Mouse (Mus musculus): ENCODE results near the gene Tmod4. TPM values are rescaled to one million over a fixed set of nuclear protein-coding genes. Genes with fewer than 3 reads are reported as not detected.
A peak's percentile ranks its signal among the peaks of the same experiment; 100 is the strongest.

Tmod4 gene
- polyA plus RNA-seq, 1 experiment from 2014 or later = 2.2 TPM

DNA sequence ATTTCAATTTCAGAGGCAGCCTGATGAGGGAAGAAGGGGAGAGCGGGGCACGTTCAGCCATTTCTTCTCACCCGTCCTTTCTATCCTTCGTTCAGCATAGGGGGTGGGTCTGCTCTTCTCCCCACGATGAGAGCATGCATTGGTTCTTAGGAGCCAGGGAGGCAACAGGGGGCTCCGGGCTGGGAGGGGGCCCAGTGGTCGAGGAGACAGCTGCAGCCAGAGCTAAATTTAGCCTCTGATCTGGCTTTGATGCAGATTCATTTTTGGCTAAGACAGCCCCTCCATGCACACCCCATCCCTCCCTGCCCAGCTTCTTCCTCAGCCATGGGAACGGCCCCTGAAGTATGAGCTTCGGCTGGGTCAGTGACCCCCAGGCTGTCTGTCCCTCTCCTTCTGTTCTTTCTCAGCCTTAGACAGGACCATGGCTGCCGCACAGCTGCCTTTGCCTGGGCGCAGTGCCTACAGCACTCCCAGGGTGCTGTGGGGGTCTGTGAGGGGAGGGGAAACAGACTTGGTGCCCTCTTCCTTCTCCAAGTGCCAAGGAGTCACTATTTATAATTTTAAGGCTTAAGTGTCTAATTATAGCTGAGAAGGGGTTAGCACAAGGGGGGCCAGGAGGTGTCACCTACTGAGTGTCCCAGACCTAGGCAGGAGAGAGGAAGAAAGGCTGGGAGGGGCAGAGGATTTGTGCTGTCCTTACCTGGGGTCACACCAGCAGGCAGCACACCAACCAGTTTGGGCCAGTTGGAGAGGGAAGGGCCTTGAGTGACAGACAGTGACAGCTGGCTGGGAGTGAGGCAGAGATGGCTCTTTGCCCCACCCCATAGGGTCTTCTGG is 39.4 kb downstream of the Tmod4 start:
- H3K9ac ChIP-seq (ENCODE audit: low read length) = no peak overlapping the region

GRCm38 (mm10) chr3:95164256-95164550 is 39.9 kb downstream of the Tmod4 start:
- H3K4me1 ChIP-seq (ENCODE audit: control insufficient read depth in 2 of 2, insufficient read depth in 2 of 2, low read length in 2 of 2) = peaks cover 20 to 39% of the 10 kb centered on the region in 2 experiments
- H3K4me2 ChIP-seq (ENCODE audit: low read length) = 0 out of 2 replicates have a peak overlapping the region, but pooled peaks have one; percentile 11
- no peak overlapping the region for H3K9ac ChIP-seq (ENCODE audit: low read length)
- no peak overlapping the region for H3K27ac ChIP-seq (replicated peaks in 1 of 2; ENCODE audit: control insufficient read depth in 1 of 2, insufficient read depth in 1 of 2, low read depth in 2 of 2, low read length in 2 of 2)
- ATAC-seq (ENCODE audit: insufficient number of reproducible peaks, insufficient read depth, low FRiP score, low read depth) = no peak
- WGBS = 78% methylated on average over 5 of the region's 5 CpGs
- peaks cover 10% of the 10 kb centered on the region; the same call in 1 of the 2 replicates for H3K36me3 ChIP-seq (ENCODE audit: control insufficient read depth, insufficient read depth, low read length)
- H3K9me3 ChIP-seq (ENCODE audit: control insufficient read depth, low read length) = no peaks in the 10 kb centered on the region
- H3K27me3 ChIP-seq (ENCODE audit: control insufficient read depth, insufficient read depth, low read length) = peaks cover 2% of the 10 kb centered on the region
- no peak overlapping the region for H3K4me3 ChIP-seq (ENCODE audit: control insufficient read depth in 1 of 2, insufficient read depth in 1 of 2, low read depth in 1 of 2, low read length in 2 of 2)

More for the DNA sequence above, 39.4 kb downstream of the Tmod4 start:
- peak overlapping the region; percentile 11; the same call in 1 of the 2 replicates for H3K4me2 ChIP-seq (ENCODE audit: low read length)
- WGBS = 46% methylated on average over 11 of the region's 11 CpGs
- H3K4me3 ChIP-seq (ENCODE audit: control insufficient read depth in 1 of 2, insufficient read depth in 1 of 2, low read depth in 1 of 2, low read length in 2 of 2) = no peak overlapping the region
- no peak overlapping the region for H3K27ac ChIP-seq (replicated peaks in 1 of 2; ENCODE audit: control insufficient read depth in 1 of 2, insufficient read depth in 1 of 2, low read depth in 2 of 2, low read length in 2 of 2)
- H3K36me3 ChIP-seq (ENCODE audit: control insufficient read depth, insufficient read depth, low read length) = peaks cover 7% of the 10 kb centered on the region; the same call in 1 of the 2 replicates
- ATAC-seq (ENCODE audit: insufficient number of reproducible peaks, insufficient read depth, low FRiP score, low read depth) = no peak
- peaks cover 20 to 39% of the 10 kb centered on the region in 2 experiments for H3K4me1 ChIP-seq (ENCODE audit: control insufficient read depth in 2 of 2, insufficient read depth in 2 of 2, low read length in 2 of 2)
- no peaks in the 10 kb centered on the region for H3K9me3 ChIP-seq (ENCODE audit: control insufficient read depth, low read length)
- no peaks in the 10 kb centered on the region; the same call in 1 of the 2 replicates for H3K27me3 ChIP-seq (ENCODE audit: control insufficient read depth, insufficient read depth, low read length)

GRCm38 (mm10) chr3:95164840-95165239 is 40.6 kb downstream of the Tmod4 start:
- Histone ChIP-seq H3K4me2 (ENCODE audit: low read length) (no peak overlapping the region), H3K4me3 (ENCODE audit: control insufficient read depth in 1 of 2, insufficient read depth in 1 of 2, low read depth in 1 of 2, low read length in 2 of 2) (no peak overlapping the region), H3K27me3 (ENCODE audit: control insufficient read depth, insufficient read depth, low read length) (peaks cover 8% of the 10 kb centered on the region), H3K4me1 (ENCODE audit: control insufficient read depth in 2 of 2, insufficient read depth in 2 of 2, low read length in 2 of 2) (peaks cover 20 to 35% of the 10 kb centered on the region in 2 experiments), H3K9me3 (ENCODE audit: control insufficient read depth, low read length) (no peaks in the 10 kb centered on the region), H3K27ac (replicated peaks in 1 of 2; ENCODE audit: control insufficient read depth in 1 of 2, insufficient read depth in 1 of 2, low read depth in 2 of 2, low read length in 2 of 2) (no peak overlapping the region), H3K36me3 (ENCODE audit: control insufficient read depth, insufficient read depth, low read length) (peaks cover 16% of the 10 kb centered on the region; the same call in 1 of the 2 replicates), H3K9ac (ENCODE audit: low read length) (no peak overlapping the region)
- no peak for ATAC-seq (ENCODE audit: insufficient number of reproducible peaks, insufficient read depth, low FRiP score, low read depth)
- 46% methylated on average over 5 of the region's 5 CpGs for WGBS

- peaks cover 55% of the 10 kb centered on the region for H3K27me3 ChIP-seq (ENCODE audit: control insufficient read depth, insufficient read depth, low read length)
- peaks cover 0 to 16% of the 10 kb centered on the region in 2 experiments; a peak in 3 of 4 replicates for H3K4me1 ChIP-seq (ENCODE audit: control insufficient read depth in 2 of 2, insufficient read depth in 2 of 2, low read length in 2 of 2)
- H3K36me3 ChIP-seq (ENCODE audit: control insufficient read depth, insufficient read depth, low read length) = peaks cover 30% of the 10 kb centered on the region
- no peak overlapping the region for H3K4me2 ChIP-seq (ENCODE audit: low read length)
- H3K9me3 ChIP-seq (ENCODE audit: control insufficient read depth, low read length) = no peaks in the 10 kb centered on the region
- WGBS = 84% methylated on average over 10 of the region's 10 CpGs
- H3K27ac ChIP-seq (replicated peaks in 1 of 2; ENCODE audit: control insufficient read depth in 1 of 2, insufficient read depth in 1 of 2, low read depth in 2 of 2, low read length in 2 of 2) = no peak overlapping the region
- H3K9ac ChIP-seq (ENCODE audit: low read length) = no peak overlapping the region
- H3K4me3 ChIP-seq (ENCODE audit: control insufficient read depth in 1 of 2, insufficient read depth in 1 of 2, low read depth in 1 of 2, low read length in 2 of 2) = no peak overlapping the region
- no peak for ATAC-seq (ENCODE audit: insufficient number of reproducible peaks, insufficient read depth, low FRiP score, low read depth)
Observed at GRCm38 (mm10) chr3:95169996-95170395, 45.7 kb downstream of the Tmod4 start.

- 71% methylated on average over 6 of the region's 6 CpGs for WGBS
- no peak overlapping the region for H3K4me3 ChIP-seq (ENCODE audit: control insufficient read depth in 1 of 2, insufficient read depth in 1 of 2, low read depth in 1 of 2, low read length in 2 of 2)
- no peaks in the 10 kb centered on the region for H3K9me3 ChIP-seq (ENCODE audit: control insufficient read depth, low read length)
- no peak overlapping the region for H3K9ac ChIP-seq (ENCODE audit: low read length)
- H3K27me3 ChIP-seq (ENCODE audit: control insufficient read depth, insufficient read depth, low read length) = peaks cover 55% of the 10 kb centered on the region
- H3K4me1 ChIP-seq (ENCODE audit: control insufficient read depth in 2 of 2, insufficient read depth in 2 of 2, low read length in 2 of 2) = peaks cover 0 to 16% of the 10 kb centered on the region in 2 experiments; a peak in 3 of 4 replicates
- no peak overlapping the region for H3K4me2 ChIP-seq (ENCODE audit: low read length)
- no peak overlapping the region for H3K27ac ChIP-seq (replicated peaks in 1 of 2; ENCODE audit: control insufficient read depth in 1 of 2, insufficient read depth in 1 of 2, low read depth in 2 of 2, low read length in 2 of 2)
- peaks cover 27% of the 10 kb centered on the region for H3K36me3 ChIP-seq (ENCODE audit: control insufficient read depth, insufficient read depth, low read length)
- ATAC-seq (ENCODE audit: insufficient number of reproducible peaks, insufficient read depth, low FRiP score, low read depth) = no peak
Observed at GRCm38 (mm10) chr3:95171105-95171504, 46.8 kb downstream of the Tmod4 start.

GRCm38 (mm10) chr3:95172526-95173255 is 48.4 kb downstream of the Tmod4 start:
- peak overlapping the region; percentile 25; the same call in 1 of the 2 replicates for H3K9ac ChIP-seq (ENCODE audit: low read length)

DNA sequence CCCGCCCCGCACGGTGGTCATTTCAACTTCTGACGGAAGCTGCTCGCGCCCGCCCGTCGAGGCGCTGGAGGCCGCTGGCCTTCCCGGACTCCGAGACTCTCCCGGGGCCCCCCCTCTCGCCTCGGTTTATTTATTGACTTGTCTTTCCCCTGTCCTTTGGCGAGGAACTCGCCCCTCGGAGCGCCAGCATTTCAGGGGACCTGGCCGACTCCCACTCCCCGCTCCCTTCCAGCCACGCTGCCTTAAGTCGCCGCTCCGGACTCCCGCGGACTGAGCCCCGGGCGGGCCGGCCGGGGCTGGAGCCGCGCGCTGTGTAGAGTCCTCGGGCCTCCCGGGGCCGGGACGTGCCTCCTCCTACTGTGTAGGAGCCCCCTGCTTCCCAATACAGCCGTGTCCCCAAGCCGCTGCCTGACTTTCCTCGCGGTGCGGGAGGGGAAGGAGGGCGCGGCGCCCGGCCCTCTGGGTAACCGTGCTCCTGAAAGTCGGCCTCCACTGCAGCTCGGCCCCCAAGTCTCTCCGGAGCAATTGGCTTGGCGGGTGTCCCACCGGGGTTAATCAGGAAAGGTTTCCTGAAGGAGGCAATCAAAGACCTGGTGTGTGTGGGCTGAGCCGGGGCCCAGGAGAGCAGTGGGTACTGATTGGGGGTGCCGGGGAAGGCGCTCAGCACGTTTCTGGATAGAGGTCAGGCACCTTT is 49.1 kb downstream of the Tmod4 start:
- no peaks in the 10 kb centered on the region for H3K9me3 ChIP-seq (ENCODE audit: control insufficient read depth, low read length)
- peak overlapping the region; percentile 31 to 41 for H3K4me3 ChIP-seq (ENCODE audit: control insufficient read depth in 1 of 2, insufficient read depth in 1 of 2, low read depth in 1 of 2, low read length in 2 of 2)
- peaks cover 0 to 16% of the 10 kb centered on the region in 2 experiments; a peak in 3 of 4 replicates for H3K4me1 ChIP-seq (ENCODE audit: control insufficient read depth in 2 of 2, insufficient read depth in 2 of 2, low read length in 2 of 2)
- H3K36me3 ChIP-seq (ENCODE audit: control insufficient read depth, insufficient read depth, low read length) = peaks cover 24% of the 10 kb centered on the region
- 0 out of 2 replicates have a peak, but pooled peaks have one; percentile 10 for ATAC-seq (ENCODE audit: insufficient number of reproducible peaks, insufficient read depth, low FRiP score, low read depth)
- peak overlapping the region; percentile 76 for H3K4me2 ChIP-seq (ENCODE audit: low read length)
- 2% methylated on average over 56 of the region's 58 CpGs for WGBS
- no peak overlapping the region for H3K27ac ChIP-seq (replicated peaks in 1 of 2; ENCODE audit: control insufficient read depth in 1 of 2, insufficient read depth in 1 of 2, low read depth in 2 of 2, low read length in 2 of 2)
- peak overlapping the region; percentile 60 for H3K9ac ChIP-seq (ENCODE audit: low read length)
- H3K27me3 ChIP-seq (ENCODE audit: control insufficient read depth, insufficient read depth, low read length) = peaks cover 55% of the 10 kb centered on the region

More at GRCm38 (mm10) chr3:95172526-95173255, 48.4 kb downstream of the Tmod4 start:
- peaks cover 24% of the 10 kb centered on the region for H3K36me3 ChIP-seq (ENCODE audit: control insufficient read depth, insufficient read depth, low read length)
- ATAC-seq (ENCODE audit: insufficient number of reproducible peaks, insufficient read depth, low FRiP score, low read depth) = 0 out of 2 replicates have a peak, but pooled peaks have one; percentile 20
- no peak overlapping the region for H3K27ac ChIP-seq (replicated peaks in 1 of 2; ENCODE audit: control insufficient read depth in 1 of 2, insufficient read depth in 1 of 2, low read depth in 2 of 2, low read length in 2 of 2)
- no peaks in the 10 kb centered on the region for H3K9me3 ChIP-seq (ENCODE audit: control insufficient read depth, low read length)
- H3K27me3 ChIP-seq (ENCODE audit: control insufficient read depth, insufficient read depth, low read length) = peaks cover 55% of the 10 kb centered on the region
- 14% methylated on average over 82 of the region's 84 CpGs for WGBS
- peak overlapping the region; percentile 76 for H3K4me2 ChIP-seq (ENCODE audit: low read length)
- H3K4me1 ChIP-seq (ENCODE audit: control insufficient read depth in 2 of 2, insufficient read depth in 2 of 2, low read length in 2 of 2) = peaks cover 0 to 16% of the 10 kb centered on the region in 2 experiments; a peak in 3 of 4 replicates
- peak overlapping the region; percentile 31 to 41; a peak in 2 of 4 replicates for H3K4me3 ChIP-seq (ENCODE audit: control insufficient read depth in 1 of 2, insufficient read depth in 1 of 2, low read depth in 1 of 2, low read length in 2 of 2)
